Mouse (Mus musculus) spleen, postnatal 0 days (tissue): ENCODE results near the gene Olfr1160. TPM values are rescaled to one million over a fixed set of nuclear protein-coding genes. Genes with fewer than 3 reads are reported as not detected.

ENCODE experiments used
- polyA plus RNA-seq: library from polyadenylated mRNA; unstranded; fragments of >200 nt; fragmentation: Nextera tagmentation; extraction: Ambion mirVana; gene quantifications from 2 replicates; pipeline ENCODE4 v1.2.1, GENCODE M21; 2015

The Olfr1160 gene
- not detected in 2 replicates for polyA plus RNA-seq

DNA sequence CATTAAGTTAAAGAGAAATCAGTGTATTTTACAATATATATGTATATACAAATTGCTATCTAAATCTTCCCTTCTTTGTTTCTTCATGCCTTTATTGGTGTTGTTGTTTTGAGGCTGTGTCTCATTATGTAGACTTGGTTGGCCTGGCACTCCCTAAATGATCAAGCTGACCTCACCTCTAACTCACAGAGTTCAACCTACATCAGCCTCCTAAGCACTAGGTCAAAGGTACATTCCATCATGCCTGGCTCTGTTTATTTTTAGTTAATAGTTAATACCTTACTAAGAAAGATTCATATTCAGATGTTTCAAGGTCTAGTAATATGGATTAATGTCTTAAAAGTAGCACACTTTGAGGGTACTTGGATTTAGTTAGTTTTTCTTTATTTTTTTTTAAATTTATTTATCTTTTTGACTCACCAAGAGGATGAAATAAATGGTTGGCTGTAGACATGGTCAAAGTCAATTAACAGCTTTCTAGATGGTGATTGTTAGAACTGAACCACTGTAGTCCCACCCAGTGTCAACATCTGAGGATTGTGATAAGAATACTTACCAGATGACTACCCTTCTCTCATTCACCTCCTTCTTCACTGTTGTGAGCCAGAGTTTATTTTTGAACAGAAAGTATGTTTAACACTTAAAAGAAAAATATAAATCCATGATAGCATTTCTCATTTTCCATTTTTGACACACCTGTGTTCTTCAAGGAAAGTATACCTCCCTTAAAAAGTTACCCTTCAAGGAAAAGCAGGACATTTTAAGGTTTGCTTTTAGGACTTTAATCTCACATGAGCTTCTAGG, at the start of gene Olfr1160:
Gene Olfr1160 (minus strand): TSS at position 754 of the 804 bp plus-strand sequence.

DNA sequence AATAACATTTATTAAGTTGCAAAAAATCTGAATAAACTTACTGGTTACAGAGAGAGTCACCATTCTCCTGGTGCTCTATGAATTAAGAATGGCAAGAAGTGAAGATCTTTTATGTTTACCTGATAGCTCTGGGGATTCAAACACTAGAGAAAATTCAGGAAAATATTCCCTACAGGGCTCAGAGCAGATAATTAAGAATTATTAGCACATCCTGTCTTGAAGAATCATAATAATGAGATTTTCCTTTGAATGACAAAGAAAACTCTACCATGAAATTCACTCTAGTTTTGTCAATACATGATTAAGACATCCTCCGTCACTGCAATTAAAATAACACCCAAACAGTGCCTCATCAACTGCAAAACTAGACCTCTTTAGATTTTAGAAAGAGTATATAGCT, 43.0 kb upstream of the Olfr1160 start, which contains the start of gene Olfr1162:
Gene Olfr1162 (minus strand): TSS at position 101 of the 400 bp plus-strand sequence.

DNA sequence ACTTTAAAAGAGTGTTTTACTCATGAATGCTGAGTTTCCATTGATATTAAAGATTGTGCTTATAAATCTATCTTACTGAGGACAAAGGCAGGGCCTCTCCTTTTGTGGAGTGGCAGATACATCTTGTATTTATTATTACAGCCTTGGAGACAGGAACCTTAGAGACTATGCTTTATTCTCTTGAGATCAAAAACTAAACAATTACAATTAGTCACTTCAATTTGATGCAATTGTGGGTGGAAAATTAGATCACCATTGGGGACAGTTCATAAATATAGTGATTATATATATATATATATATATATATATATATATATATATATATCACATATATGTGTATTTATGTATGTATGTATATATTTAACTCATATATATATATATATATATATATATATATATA, 29.5 kb upstream of the Olfr1160 start, which contains the start of gene Olfr73:
Gene Olfr73 (minus strand): TSS at position 101 of the 400 bp plus-strand sequence.

DNA sequence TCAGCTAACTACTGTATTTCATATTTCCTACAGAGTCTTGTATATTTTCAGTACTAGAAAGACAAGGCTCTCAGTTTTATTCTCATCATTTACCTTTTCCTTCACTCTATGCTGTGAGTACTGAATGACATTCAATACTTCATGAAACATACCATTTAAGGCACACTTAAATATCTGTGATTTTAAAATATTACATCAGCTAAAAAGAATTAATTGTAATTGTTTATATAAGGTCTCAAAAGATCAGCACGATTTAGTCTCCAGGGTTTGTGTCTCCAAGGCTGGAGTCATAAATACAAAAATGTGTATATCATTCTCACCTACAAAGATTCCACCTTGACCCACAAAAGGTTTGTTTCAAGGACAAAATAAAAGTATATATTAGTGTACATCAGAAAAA, 14.4 kb upstream of the Olfr1160 start, which contains the start of gene Olfr1161:
Gene Olfr1161 (plus strand): TSS at position 301 of the 400 bp plus-strand sequence.

DNA sequence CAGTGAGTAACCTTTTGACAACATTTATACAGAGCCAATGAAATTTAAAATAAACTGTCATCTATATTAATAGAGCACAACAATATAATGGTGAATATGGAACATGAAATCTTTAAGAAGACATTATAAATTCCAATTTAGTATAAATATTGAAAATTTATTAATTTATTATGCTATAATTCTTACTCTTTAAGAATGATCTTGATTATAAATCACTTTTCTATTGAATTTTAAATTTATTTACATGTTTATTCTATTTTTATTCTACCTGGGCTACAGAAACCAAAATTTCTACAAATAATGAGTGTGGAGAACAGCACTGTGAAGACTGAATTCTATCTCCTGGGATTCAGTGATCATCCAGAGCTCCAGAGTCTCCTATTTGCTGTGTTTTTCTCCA, 18.3 kb downstream of the Olfr1160 start, which contains the start of gene Olfr1158:
Gene Olfr1158 (plus strand): TSS at position 301 of the 400 bp plus-strand sequence.

DNA sequence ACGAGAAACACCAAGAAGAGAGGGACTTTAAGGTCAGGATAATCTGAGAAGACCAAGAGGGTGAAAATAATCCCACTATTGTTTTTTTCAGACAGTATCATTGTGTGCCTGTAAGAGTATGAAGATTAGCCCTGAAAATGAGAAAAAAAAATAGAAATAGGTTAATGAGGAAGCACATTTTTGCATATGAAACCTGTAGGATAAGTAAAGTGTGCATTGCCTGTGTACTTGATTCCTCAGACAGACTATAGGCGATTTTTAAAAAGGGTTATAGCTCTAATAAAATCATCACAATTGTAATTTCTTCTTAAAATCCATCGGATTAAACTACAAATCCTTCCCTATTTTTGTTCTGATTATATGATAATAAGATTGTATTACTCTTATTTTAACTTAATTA, 33.5 kb downstream of the Olfr1160 start, which contains the start of gene Olfr74:
Gene Olfr74 (minus strand): TSS at position 101 of the 400 bp plus-strand sequence.

DNA sequence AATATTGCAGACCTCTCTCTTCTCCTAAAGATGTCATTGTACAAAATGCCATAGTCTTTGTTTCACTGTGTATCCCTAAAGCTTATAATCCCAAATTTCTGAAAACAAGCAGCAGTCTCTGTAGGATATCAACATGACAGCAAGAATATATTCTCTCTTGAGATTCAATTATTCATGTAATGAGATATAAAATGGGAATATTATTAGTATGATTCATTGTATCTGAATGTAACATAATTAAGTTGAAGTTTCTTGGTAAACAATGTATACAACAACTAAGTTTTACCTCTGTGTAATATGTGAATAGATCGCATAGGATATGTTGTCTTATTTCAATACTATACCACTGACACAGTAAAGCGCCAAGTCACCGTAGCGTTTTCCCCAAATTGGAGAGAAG, 39.9 kb downstream of the Olfr1160 start, which contains the start of gene Olfr1157:
Gene Olfr1157 (minus strand): TSS at position 101 of the 400 bp plus-strand sequence.

DNA sequence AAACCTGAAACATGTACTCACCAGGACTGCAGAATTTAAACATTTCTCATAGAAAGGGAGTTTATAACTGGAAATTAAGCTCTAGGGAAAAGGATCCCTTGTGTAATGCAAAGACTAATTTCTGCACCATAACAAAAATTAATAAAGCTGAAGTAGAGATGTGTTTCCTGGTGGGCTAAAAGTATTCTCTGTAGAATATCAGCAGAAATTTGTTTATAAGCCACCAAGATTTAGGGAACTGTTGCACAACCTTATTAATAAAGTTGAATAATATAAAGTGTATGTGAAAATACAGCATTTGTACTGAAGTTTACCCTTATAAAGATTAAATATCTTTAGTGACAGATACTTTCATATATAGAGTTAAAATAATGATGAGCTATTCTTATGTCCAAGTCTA, 55.1 kb downstream of the Olfr1160 start, which contains the start of gene Olfr1156:
Gene Olfr1156 (minus strand): TSS at position 101 of the 400 bp plus-strand sequence.

Other genes with a start within 250 kb of the Olfr1160 start
- not detected in 2 replicates for gene Olfr152, start 228.8 kb downstream of the Olfr1160 start, polyA plus RNA-seq
- gene Olfr1143, start 207.7 kb downstream of the Olfr1160 start, polyA plus RNA-seq: not detected in 2 replicates
- not detected in 2 replicates for gene Olfr1145, start 198.4 kb downstream of the Olfr1160 start, polyA plus RNA-seq
- not detected in 2 replicates for gene Olfr1148, start 177.7 kb downstream of the Olfr1160 start, polyA plus RNA-seq
- not detected in 2 replicates for gene Olfr1150-ps1, start 164.3 kb downstream of the Olfr1160 start, polyA plus RNA-seq
- gene Olfr1151, start 152.4 kb downstream of the Olfr1160 start, polyA plus RNA-seq: not detected in 2 replicates
- gene Olfr1152, start 141.8 kb downstream of the Olfr1160 start, polyA plus RNA-seq: 0.02 TPM in 1 of 2 replicates, not detected in the other
- not detected in 2 replicates for gene Olfr1153, start 113.3 kb downstream of the Olfr1160 start, polyA plus RNA-seq
- gene Olfr1154, start 103.1 kb downstream of the Olfr1160 start, polyA plus RNA-seq: not detected in 2 replicates
- gene Olfr1155, start 63.1 kb downstream of the Olfr1160 start, polyA plus RNA-seq: not detected in 2 replicates
- gene Olfr1156, start 55.2 kb downstream of the Olfr1160 start, polyA plus RNA-seq: not detected in 2 replicates
- gene Olfr1157, start 40.0 kb downstream of the Olfr1160 start, polyA plus RNA-seq: not detected in 2 replicates
- gene Olfr74, start 33.6 kb downstream of the Olfr1160 start, polyA plus RNA-seq: not detected in 2 replicates
- not detected in 2 replicates for gene Olfr1158, start 18.2 kb downstream of the Olfr1160 start, polyA plus RNA-seq
- gene Olfr1161, start 14.5 kb upstream of the Olfr1160 start, polyA plus RNA-seq: not detected in 2 replicates
- gene Olfr73, start 29.4 kb upstream of the Olfr1160 start, polyA plus RNA-seq: not detected in 2 replicates
- gene Olfr1162, start 42.9 kb upstream of the Olfr1160 start, polyA plus RNA-seq: not detected in 2 replicates
- not detected in 2 replicates for gene Olfr1163, start 63.6 kb upstream of the Olfr1160 start, polyA plus RNA-seq
- not detected in 2 replicates for gene Olfr1164, start 85.7 kb upstream of the Olfr1160 start, polyA plus RNA-seq
- gene Olfr1166, start 120.0 kb upstream of the Olfr1160 start, polyA plus RNA-seq: not detected in 2 replicates
- not detected in 2 replicates for gene Olfr1167, start 146.9 kb upstream of the Olfr1160 start, polyA plus RNA-seq
- not detected in 2 replicates for gene Olfr1168, start 173.6 kb upstream of the Olfr1160 start, polyA plus RNA-seq
- gene Olfr1170, start 220.1 kb upstream of the Olfr1160 start, polyA plus RNA-seq: not detected in 2 replicates